Mouse (Mus musculus) C2C12 (cell line): Measurements from ENCODE around the gene Unc93b1.

Experiments
- CTCF ChIP-seq: IDR thresholded peaks from one replicate; pipeline ENCODE4 v1.5.1; 2011; ENCODE audit not compliant: control insufficient read depth, insufficient read depth, insufficient read length
- MAX ChIP-seq: IDR thresholded peaks from one replicate; pipeline ENCODE4 v1.6.1; 2011; ENCODE audit warnings: mild to moderate bottlenecking, control low read depth
- USF1 ChIP-seq: IDR thresholded peaks from one replicate; pipeline ENCODE4 v1.6.1; 2011; ENCODE audit warnings: low read depth, mild to moderate bottlenecking, control low read depth, moderate library complexity

GRCm38 (mm10) chr19:3962469-3962868, 27.5 kb downstream of the Unc93b1 start:
- TF ChIP-seq CTCF (no peak), MAX (no peak), USF1 (no peak)
